Mouse (Mus musculus): ENCODE results near the gene C730034F03Rik.

C730034F03Rik gene

DNA sequence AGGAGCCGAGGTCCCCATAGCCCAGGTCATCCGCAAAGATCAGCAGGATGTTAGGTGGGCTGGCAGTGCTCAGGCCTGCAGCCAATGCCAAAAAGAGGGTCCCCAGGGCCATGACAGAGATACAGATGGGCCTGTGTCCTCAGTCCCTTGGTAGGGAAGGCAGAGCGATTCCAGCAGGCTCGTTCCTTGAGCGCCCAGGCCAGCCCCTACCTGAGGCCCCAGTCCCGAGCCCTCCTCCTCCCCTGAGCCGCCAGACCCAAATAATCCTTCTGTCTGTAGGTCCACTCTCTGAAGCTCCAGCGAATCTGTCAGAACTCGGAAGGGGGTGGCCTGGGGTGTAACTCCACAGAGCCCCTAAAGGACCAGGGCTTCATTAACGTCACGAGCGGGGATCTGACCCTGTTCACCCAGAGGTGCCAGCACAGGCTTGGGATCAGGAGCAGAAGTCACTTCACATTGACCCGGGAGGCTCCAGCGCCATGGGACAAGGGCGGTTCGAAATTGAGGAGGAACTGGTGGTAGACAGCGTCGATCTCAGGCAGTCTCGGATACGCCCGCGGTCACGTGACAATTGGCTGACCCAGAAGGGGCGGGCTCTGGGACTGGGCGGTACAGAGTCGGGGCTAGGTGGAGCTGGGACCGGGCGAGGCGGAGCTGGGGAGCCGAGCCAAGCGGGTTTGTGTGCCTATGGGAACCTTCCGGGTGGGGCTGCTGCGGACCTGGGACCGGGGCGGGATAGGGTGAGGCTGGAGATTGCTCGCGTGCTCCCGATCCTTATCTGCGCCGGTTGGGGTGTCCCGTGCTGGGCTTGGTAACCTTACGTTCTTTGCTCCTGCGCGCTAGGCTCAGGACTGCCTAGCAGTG lies 46.5 kb downstream of the C730034F03Rik start:
- peak; percentile 90 for DNase-seq (ENCODE audit: low spot score)

- no peak for DNase-seq (ENCODE audit: low spot score)
Measured at GRCm38 (mm10) chr15:89476475-89476815, 47.1 kb downstream of the C730034F03Rik start.

- DNase-seq (ENCODE audit: low spot score), result no peak
Measured at GRCm38 (mm10) chr15:89477091-89477491, 47.7 kb downstream of the C730034F03Rik start, which contains the start of gene Arsa. Gene Arsa (minus strand): TSS chr15:89477425.

DNA sequence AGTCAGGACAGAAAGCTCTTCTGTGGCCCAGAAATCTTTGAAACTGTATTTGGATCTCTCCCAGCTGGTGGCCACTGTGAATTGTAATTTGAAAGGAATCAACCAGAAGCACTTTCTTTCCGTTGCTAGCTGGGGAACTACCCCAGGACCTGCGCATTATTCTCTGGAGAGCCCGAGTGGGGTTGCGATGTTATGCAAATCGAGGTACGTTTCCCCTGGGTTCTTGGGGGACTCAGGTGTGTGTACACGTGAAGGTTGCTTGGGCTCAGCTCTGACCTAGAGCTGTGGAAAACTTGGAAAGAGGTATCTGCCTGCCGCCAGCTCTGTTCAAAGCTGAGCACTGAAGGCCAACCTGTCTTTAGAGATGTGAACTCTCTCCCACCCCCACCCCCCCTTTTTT lies 48.4 kb downstream of the C730034F03Rik start:
- DNase-seq (ENCODE audit: low spot score), result no peak

DNA sequence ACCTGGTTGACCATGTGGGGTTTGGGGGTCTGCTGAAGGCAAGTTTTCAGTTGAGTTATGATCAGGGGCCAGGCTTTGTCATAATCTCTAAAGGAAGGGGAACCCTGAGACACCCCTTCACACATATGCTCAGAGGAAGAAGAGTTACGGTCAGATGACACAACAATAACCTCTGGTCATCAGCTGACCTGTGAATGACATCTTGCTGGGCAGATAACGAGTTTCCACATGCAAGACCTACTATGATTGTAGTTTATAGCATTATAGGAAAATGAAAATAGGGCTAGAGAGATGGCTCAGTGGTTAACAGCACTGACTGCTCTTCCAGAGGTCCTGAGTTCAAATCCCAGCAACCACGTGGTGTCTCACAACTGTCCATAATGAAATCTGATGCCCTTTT lies 49.2 kb downstream of the C730034F03Rik start:
- no peak for DNase-seq (ENCODE audit: low spot score)

Data from ovary, postnatal 36 days (tissue).